Mouse (Mus musculus) gastrocnemius, postnatal 25 days (tissue): ENCODE data around the gene Itgb5. TPM values are rescaled to one million over a fixed set of nuclear protein-coding genes. Genes with fewer than 3 reads are reported as not detected.

ENCODE experiments used
- DNase-seq: peaks from one replicate; pipeline ENCODE4 v3.0.0; 2022
- total RNA-seq, 2 experiments: library from RNA; stranded (reverse); gene quantifications; 1 replicate in 1 of 2; 2 replicates in 1 of 2; pipeline ENCODE4 v1.2.3; 2021

Gene Itgb5
- total RNA-seq, 2 experiments from 2014 or later: 44.4 to 45.9 TPM

DNA sequence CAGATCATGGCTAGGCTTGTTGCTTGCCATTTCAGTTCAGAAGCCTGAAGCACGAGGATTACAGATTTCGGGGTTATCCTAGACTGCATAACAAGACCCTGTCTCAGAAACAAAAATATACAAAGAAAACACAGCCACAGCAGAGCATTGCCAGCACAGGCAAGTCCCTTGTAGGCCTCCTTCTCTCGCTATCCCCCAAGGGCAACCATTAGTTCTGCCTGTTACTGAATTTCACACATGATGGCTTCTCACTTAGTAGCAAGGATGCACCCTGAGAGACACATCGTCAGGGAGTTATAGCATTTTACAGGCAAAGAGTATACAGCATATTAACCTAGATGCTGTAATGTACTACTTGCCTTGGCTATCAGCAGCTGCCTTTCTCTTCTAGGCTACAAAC lies 78.8 kb downstream of the Itgb5 start:
- DNase-seq: no peak

GRCm38 (mm10) chr16:33914997-33915396 lies 85.5 kb downstream of the Itgb5 start:
- no peak for DNase-seq

- DNase-seq: peak; percentile 75
These were observed 87.2 kb downstream of the Itgb5 start for GRCm38 (mm10) chr16:33916473-33917251.

GRCm38 (mm10) chr16:33917390-33917789 lies 87.9 kb downstream of the Itgb5 start:
- DNase-seq: no peak

GRCm38 (mm10) chr16:33917926-33918325 lies 88.5 kb downstream of the Itgb5 start:
- no peak for DNase-seq

GRCm38 (mm10) chr16:33921514-33921913 lies 92.0 kb downstream of the Itgb5 start:
- DNase-seq: no peak

DNA sequence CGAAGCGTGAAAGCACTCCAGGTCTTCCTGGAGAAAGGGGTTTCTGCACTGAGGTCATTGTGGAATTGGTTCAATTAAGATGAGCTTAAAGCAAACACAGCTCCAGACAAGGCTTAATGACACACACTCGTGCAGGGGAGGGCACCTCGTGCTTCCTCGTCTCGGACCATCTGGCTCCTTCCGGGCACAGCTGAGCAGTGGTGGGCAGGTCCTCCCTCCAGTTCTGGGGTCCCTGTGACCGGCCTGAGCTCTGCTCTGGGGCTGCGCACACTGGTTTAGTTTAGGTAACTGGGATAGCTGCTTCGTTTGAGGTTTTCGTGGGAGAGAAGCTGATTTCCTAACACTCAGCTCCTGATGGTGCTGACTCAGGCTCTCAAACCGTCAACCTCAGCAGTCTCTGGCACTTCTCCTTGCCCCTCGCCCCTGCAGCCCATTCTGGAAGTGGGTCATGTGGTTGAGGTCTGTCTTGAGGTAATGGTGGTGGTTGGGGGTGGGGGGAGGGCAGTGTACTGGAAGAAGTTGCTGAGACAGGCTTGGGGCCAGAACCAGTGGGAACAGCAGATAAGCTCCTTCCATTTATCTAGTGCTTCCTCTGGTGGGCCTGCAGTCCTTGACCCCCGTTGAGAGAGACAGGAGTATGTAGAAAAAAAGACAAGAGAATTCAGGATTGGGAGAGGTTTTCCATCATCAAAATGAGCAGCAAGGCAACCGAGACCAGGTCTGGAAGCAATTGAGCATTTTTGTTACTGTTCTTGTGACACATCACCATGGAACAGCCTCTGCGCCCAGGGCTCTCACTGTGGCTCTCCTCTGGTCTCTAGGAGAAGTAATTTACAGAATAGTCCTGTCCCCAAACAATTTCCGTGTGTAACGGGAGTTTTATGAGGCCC lies 92.9 kb downstream of the Itgb5 start:
- DNase-seq: no peak

GRCm38 (mm10) chr16:33923001-33923316 lies 93.5 kb downstream of the Itgb5 start:
- no peak for DNase-seq

DNA sequence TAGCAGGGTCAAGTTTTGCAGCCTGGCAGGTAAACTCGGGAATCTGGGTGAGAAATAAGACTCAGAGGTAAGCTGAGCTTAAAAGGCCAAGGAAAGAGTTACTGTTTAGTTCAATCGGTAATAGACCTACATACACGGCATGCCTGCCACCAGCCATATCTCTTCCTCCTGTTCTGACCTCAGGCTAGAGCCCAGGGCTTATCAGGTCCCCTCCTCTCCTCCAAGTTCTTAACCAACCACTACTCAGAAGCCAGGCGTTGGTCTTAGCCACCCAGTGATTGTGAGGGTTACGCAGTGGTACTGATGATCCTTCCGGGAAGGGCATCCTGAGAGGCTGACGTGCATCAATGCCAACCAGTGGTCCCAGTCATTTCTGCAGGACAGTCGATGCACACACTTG lies 94.3 kb downstream of the Itgb5 start:
- DNase-seq: no peak

DNA sequence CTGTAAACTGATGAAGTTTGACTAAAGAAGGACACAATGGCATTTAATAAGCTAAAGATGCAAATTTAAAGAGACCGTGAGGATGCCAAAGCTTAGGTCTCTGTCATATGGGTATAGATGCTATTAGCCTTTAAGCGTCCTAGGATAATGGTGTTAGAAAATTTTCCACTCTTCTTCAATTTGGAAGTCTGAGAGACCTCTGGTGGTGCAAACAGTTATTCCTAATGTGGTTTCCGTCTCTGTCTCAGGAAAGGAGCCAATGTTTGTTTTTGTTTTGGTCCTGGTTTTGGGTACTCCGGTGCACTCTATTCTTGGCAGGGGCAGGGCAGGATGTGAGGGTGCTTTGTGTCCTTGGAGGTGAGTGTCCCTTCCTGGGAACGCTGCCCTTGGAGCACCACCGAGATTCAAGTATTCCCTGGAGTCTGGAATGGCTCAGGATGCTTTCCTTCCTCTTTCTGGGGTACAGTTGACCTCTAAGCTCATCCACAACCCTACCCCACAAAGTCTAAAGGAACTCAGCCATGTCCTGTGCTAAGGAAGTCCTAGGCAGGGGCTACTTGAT lies 97.9 kb downstream of the Itgb5 start:
- DNase-seq: no peak

GRCm38 (mm10) chr16:33928788-33929462 lies 99.5 kb downstream of the Itgb5 start:
- no peak for DNase-seq

- DNase-seq: peak; percentile 76
These were observed 101.3 kb downstream of the Itgb5 start for GRCm38 (mm10) chr16:33930785-33931184.

GRCm38 (mm10) chr16:33931682-33932081 lies 102.2 kb downstream of the Itgb5 start:
- no peak for DNase-seq

GRCm38 (mm10) chr16:33932126-33932525 lies 102.7 kb downstream of the Itgb5 start:
- peak; percentile 73 for DNase-seq

DNA sequence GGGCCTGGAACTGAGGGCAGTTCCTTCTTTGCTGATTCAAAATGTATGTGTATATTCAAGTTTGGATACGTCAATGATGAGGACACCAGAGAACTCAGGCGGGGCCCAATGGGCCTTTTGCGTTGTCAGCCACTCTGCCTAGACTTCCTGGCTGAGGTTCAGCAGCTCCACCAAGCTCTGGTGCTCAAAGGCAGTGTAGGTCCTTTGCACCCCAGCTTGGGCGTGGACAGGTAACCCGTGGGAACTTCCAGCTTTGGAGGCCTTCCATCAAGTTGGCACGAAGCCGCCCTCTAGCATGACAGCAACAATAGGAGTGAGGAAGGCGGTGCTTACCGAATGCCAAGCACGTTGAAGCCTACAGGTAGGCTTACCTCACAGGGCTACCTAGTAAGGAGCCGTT lies 103.9 kb downstream of the Itgb5 start:
- DNase-seq: no peak

- no peak for DNase-seq
These were observed 105.4 kb downstream of the Itgb5 start for GRCm38 (mm10) chr16:33934701-33935406.

DNA sequence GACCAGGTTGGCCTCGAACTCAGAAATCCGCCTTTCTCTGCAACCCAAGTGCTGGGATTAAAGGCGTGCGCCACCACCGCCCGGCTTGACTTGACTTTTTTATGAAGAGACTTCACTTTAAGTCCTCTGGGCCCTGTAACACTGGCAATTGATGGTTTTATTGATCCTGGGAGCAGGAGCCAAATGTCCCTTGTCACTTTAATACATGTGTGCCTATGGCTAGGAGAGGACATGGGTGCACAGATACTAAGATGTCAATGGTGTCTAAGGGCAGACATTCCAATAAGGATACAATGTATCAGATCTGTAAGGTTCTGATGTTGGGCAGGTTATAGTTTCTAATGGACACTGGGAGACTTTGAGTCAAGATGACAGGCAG lies 105.9 kb downstream of the Itgb5 start:
- DNase-seq: no peak

DNA sequence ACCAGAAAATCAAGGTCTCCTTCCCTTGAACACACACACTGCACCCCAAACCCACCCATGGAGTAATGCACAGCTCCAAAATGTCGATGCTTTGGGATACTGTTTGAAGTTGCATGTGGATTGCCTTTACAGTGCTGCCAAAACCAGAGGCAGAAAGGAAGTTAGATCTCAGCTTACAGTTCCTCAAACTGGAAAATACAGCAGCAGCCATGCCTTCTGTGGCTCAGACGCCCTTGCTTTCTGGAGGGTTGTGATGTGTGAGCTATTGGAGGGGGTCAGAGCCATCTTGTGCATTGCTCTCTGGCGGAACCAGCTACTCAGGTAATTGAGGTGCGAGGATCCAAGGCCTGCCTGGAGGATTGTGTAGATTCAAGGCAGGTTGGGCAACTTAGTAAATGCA lies 107.4 kb downstream of the Itgb5 start:
- no peak for DNase-seq

GRCm38 (mm10) chr16:33937567-33937966 lies 108.1 kb downstream of the Itgb5 start:
- peak; percentile 80 for DNase-seq

- no peak for DNase-seq
These were observed 109.1 kb downstream of the Itgb5 start for GRCm38 (mm10) chr16:33938311-33939132.

- no peak for DNase-seq
These were observed 109.7 kb downstream of the Itgb5 start for GRCm38 (mm10) chr16:33939133-33939531.
